Mouse (Mus musculus) hindbrain, embryonic 13.5 days (tissue): ENCODE data around the gene Gm5134. TPM values are rescaled to one million over a fixed set of nuclear protein-coding genes. Genes with fewer than 3 reads are reported as not detected.
A peak's percentile ranks its signal among the peaks of the same experiment; 100 is the strongest.

Experiments
- ATAC-seq: fragments of 200-750 bp; cut with Nextera tagmentation; 2 replicates; pipeline ENCODE4 v1.8.0; 2017; ENCODE audit warnings: moderate TSS enrichment; ENCODE audit not compliant: low FRiP score
- H3K27ac ChIP-seq: fragments of 300-500 bp; sonication (generic); 2 replicates; pipeline ENCODE4 v1.5.1; 2015; ENCODE audit warnings: inconsistent platforms, mild to moderate bottlenecking, moderate library complexity
- H3K27me3 ChIP-seq: fragments of 300-500 bp; sonication (generic); 2 replicates; pipeline ENCODE4 v1.6.1; 2015; ENCODE audit warnings: mild to moderate bottlenecking, inconsistent platforms
- H3K36me3 ChIP-seq: fragments of 300-500 bp; sonication (generic); 2 replicates; pipeline ENCODE4 v1.6.1; 2015; ENCODE audit warnings: mild to moderate bottlenecking, inconsistent platforms
- H3K4me1 ChIP-seq: fragments of 300-500 bp; sonication (generic); replicated peaks from 2 replicates; pipeline ENCODE4 v1.6.1; 2015; ENCODE audit warnings: inconsistent platforms
- H3K4me2 ChIP-seq: fragments of 300-500 bp; sonication (generic); 2 replicates; pipeline ENCODE4 v1.6.1; 2015; ENCODE audit warnings: inconsistent platforms, mild to moderate bottlenecking, moderate library complexity
- H3K4me3 ChIP-seq: fragments of 300-500 bp; sonication (generic); 2 replicates; pipeline ENCODE4 v1.5.1; 2015; ENCODE audit warnings: mild to moderate bottlenecking, inconsistent platforms
- H3K9ac ChIP-seq: fragments of 300-500 bp; sonication (generic); 2 replicates; pipeline ENCODE4 v1.6.1; 2015; ENCODE audit warnings: mild to moderate bottlenecking, inconsistent platforms
- H3K9me3 ChIP-seq: fragments of 300-500 bp; sonication (generic); 2 replicates; pipeline ENCODE4 v1.6.1; 2016; ENCODE audit warnings: inconsistent platforms
- WGBS: fragments of 180-500 bp; shearing (Covaris S2); methylation state at CpG from one replicate; pipeline ENCODE4 v1.1.7; 2015; 5-methylcytosine and 5-hydroxymethylcytosine counted together
- polyA plus RNA-seq: library from polyadenylated mRNA; unstranded; fragments of >200 nt; fragmentation: Nextera tagmentation; extraction: Ambion mirVana; gene quantifications from 2 replicates; pipeline ENCODE4 v1.2.1, GENCODE M21; 2015

Gm5134 gene
- polyA plus RNA-seq, 1 experiment from 2014 or later = not detected

- Histone ChIP-seq H3K4me3 (peak within 1 kb of the TSS; percentile 90), H3K9ac (peak within 1 kb of the TSS; percentile 94), H3K4me2 (peak within 1 kb of the TSS; percentile 67), H3K27me3 (no peaks in the 10 kb centered on the region), H3K4me1 (peaks cover 13% of the 10 kb centered on the region), H3K27ac (peak within 1 kb of the TSS; percentile 83), H3K9me3 (no peaks in the 10 kb centered on the region), H3K36me3 (peaks cover 25% of the 10 kb centered on the region)
- ATAC-seq = peak; percentile 98
- WGBS = under 1% methylated on average over 57 of the region's 58 CpGs
These were observed 78.2 kb downstream of the Gm5134 start, which contains the start of gene Zfp280b for GRCm38 (mm10) chr10:76032402-76033118. TSS of gene Zfp280b (plus strand) at chr10:76032650.

- Histone ChIP-seq H3K4me3 (peak overlapping the region; percentile 90), H3K4me2 (peak overlapping the region; percentile 67), H3K9me3 (no peaks in the 10 kb centered on the region), H3K4me1 (peaks cover 13% of the 10 kb centered on the region), H3K9ac (peak overlapping the region; percentile 94), H3K27me3 (no peaks in the 10 kb centered on the region), H3K27ac (peak overlapping the region; percentile 83; the same call in 1 of the 2 replicates), H3K36me3 (peaks cover 30% of the 10 kb centered on the region)
- WGBS = 20% methylated on average over 7 of the region's 7 CpGs
- ATAC-seq = no peak
These were observed 78.8 kb downstream of the Gm5134 start for GRCm38 (mm10) chr10:76033119-76033455.

- Histone ChIP-seq H3K4me2 (no peak overlapping the region; the same call in 1 of the 2 replicates), H3K36me3 (peaks cover 40% of the 10 kb centered on the region), H3K27ac (no peak overlapping the region), H3K4me3 (no peak overlapping the region), H3K9me3 (no peaks in the 10 kb centered on the region), H3K9ac (no peak overlapping the region), H3K4me1 (peaks cover 13% of the 10 kb centered on the region), H3K27me3 (no peaks in the 10 kb centered on the region)
- ATAC-seq = no peak
- 95% methylated on average over 8 of the region's 8 CpGs for WGBS
These were observed 79.8 kb downstream of the Gm5134 start for GRCm38 (mm10) chr10:76034001-76034600.

- ATAC-seq = no peak
These were observed 81.0 kb downstream of the Gm5134 start for GRCm38 (mm10) chr10:76035277-76035676.

GRCm38 (mm10) chr10:76036962-76037361 lies 82.6 kb downstream of the Gm5134 start:
- peaks cover 13% of the 10 kb centered on the region for H3K4me1 ChIP-seq
- H3K4me2 ChIP-seq = no peak overlapping the region
- peaks cover 66% of the 10 kb centered on the region for H3K36me3 ChIP-seq
- no peak overlapping the region for H3K4me3 ChIP-seq
- H3K9me3 ChIP-seq = no peaks in the 10 kb centered on the region
- H3K27me3 ChIP-seq = no peaks in the 10 kb centered on the region
- no peak overlapping the region for H3K27ac ChIP-seq
- H3K9ac ChIP-seq = no peak overlapping the region
- ATAC-seq = no peak
- WGBS = 98% methylated on average over 5 of the region's 5 CpGs

More at GRCm38 (mm10) chr10:76035277-76035676, 81.0 kb downstream of the Gm5134 start:
- Histone ChIP-seq H3K27me3 (no peaks in the 10 kb centered on the region), H3K4me1 (peaks cover 13% of the 10 kb centered on the region), H3K4me2 (no peak overlapping the region), H3K9ac (no peak overlapping the region), H3K27ac (no peak overlapping the region), H3K9me3 (no peaks in the 10 kb centered on the region), H3K4me3 (no peak overlapping the region), H3K36me3 (peaks cover 52% of the 10 kb centered on the region)

- Histone ChIP-seq H3K9ac (no peak overlapping the region), H3K4me2 (no peak overlapping the region), H3K4me3 (no peak overlapping the region), H3K27me3 (no peaks in the 10 kb centered on the region), H3K36me3 (peaks cover 30% of the 10 kb centered on the region), H3K9me3 (no peaks in the 10 kb centered on the region), H3K4me1 (0 out of 2 replicates have a peak, but pooled peaks cover 4% of the 10 kb centered on the region), H3K27ac (no peak overlapping the region)
- ATAC-seq = no peak
- 48% methylated on average over 5 of the region's 5 CpGs for WGBS
These were observed 91.0 kb downstream of the Gm5134 start for GRCm38 (mm10) chr10:76045343-76045742.

- WGBS = 81% methylated on average over 1 of the region's 1 CpGs
- H3K27ac ChIP-seq = no peak overlapping the region
- no peak overlapping the region for H3K4me3 ChIP-seq
- no peaks in the 10 kb centered on the region for H3K9me3 ChIP-seq
- H3K4me1 ChIP-seq = 0 out of 2 replicates have a peak, but pooled peaks cover 4% of the 10 kb centered on the region
- H3K9ac ChIP-seq = no peak overlapping the region
- H3K27me3 ChIP-seq = no peaks in the 10 kb centered on the region
- ATAC-seq = no peak
- peaks cover 16% of the 10 kb centered on the region for H3K36me3 ChIP-seq
- no peak overlapping the region for H3K4me2 ChIP-seq
These were observed 92.4 kb downstream of the Gm5134 start for GRCm38 (mm10) chr10:76046754-76047153.

- Histone ChIP-seq H3K36me3 (peaks cover 16% of the 10 kb centered on the region), H3K4me2 (no peak overlapping the region), H3K9me3 (no peaks in the 10 kb centered on the region), H3K27me3 (no peaks in the 10 kb centered on the region), H3K4me3 (no peak overlapping the region), H3K9ac (no peak overlapping the region), H3K4me1 (0 out of 2 replicates have a peak, but pooled peaks cover 4% of the 10 kb centered on the region), H3K27ac (no peak overlapping the region)
- ATAC-seq = no peak
- WGBS = 54% methylated on average over 5 of the region's 5 CpGs
These were observed 93.0 kb downstream of the Gm5134 start for GRCm38 (mm10) chr10:76047182-76047869.

GRCm38 (mm10) chr10:76048967-76049366 lies 94.7 kb downstream of the Gm5134 start:
- no peaks in the 10 kb centered on the region for H3K27me3 ChIP-seq
- ATAC-seq = no peak
- H3K4me1 ChIP-seq = 0 out of 2 replicates have a peak, but pooled peaks cover 4% of the 10 kb centered on the region
- H3K36me3 ChIP-seq = peaks cover 5% of the 10 kb centered on the region
- no peak overlapping the region for H3K4me3 ChIP-seq
- no peak overlapping the region for H3K9ac ChIP-seq
- H3K27ac ChIP-seq = no peak overlapping the region
- no peak overlapping the region for H3K4me2 ChIP-seq
- 66% methylated on average over 6 of the region's 6 CpGs for WGBS
- no peaks in the 10 kb centered on the region for H3K9me3 ChIP-seq

- no peaks in the 10 kb centered on the region for H3K4me1 ChIP-seq
- H3K4me2 ChIP-seq = no peak overlapping the region
- H3K9ac ChIP-seq = no peak overlapping the region
- no peak for ATAC-seq
- no peak overlapping the region for H3K27ac ChIP-seq
- WGBS = 84% methylated on average over 11 of the region's 11 CpGs
- H3K27me3 ChIP-seq = no peaks in the 10 kb centered on the region
- H3K9me3 ChIP-seq = no peaks in the 10 kb centered on the region
- H3K4me3 ChIP-seq = no peak overlapping the region
- H3K36me3 ChIP-seq = no peaks in the 10 kb centered on the region
These were observed 97.5 kb downstream of the Gm5134 start for GRCm38 (mm10) chr10:76051860-76052259.
